Mouse (Mus musculus): ENCODE measurements at regions not wholly inside any gene's neighbourhood (a gene's known extent, or its start where the extent isn't known, plus 50 kb on each side); places are given as distances from the start of the nearest gene placed in this dataset.

- no peak overlapping the region for H3K9ac ChIP-seq (replicated peaks)
- H3K4me1 ChIP-seq (replicated peaks): no peaks in the 10 kb centered on the region
- H3K9me3 ChIP-seq: no peaks in the 10 kb centered on the region
- no peaks in the 10 kb centered on the region for H3K36me3 ChIP-seq
- no peak for ATAC-seq
- no peak overlapping the region for H3K4me3 ChIP-seq (replicated peaks)
- no peaks in the 10 kb centered on the region for H3K27me3 ChIP-seq
- no peak overlapping the region for H3K4me2 ChIP-seq (replicated peaks)
- H3K27ac ChIP-seq: no peak overlapping the region
- WGBS: 87% methylated on average over 14 of the region's 14 CpGs
Observed at GRCm38 (mm10) chr13:69242544-69243296, 243.4 kb upstream of the Adcy2 start.

GRCm38 (mm10) chr13:69250334-69251129, 251.2 kb upstream of the Adcy2 start:
- WGBS: 95% methylated on average over 4 of the region's 4 CpGs

DNA sequence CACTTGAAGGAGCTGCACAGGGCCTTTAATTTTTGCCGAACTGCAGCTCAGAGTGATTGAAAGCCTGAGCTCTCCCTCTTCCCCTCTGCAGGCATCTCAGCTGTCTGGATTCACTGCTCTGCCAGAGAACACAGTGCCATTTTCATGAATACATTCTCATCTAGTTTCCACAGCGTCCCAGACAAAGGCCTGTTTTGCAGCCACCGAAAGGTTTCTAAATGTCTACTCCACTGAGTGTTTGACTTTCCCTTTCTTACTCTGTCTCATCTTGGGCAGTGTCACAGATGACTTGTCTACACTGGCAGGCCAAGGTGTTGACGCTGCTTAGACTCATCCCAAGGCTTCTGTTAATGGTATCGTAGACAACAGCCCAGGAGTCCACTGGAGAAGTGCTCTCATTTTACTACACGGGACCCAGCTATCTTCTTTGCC, 251.8 kb upstream of the Adcy2 start:
- WGBS: 70% methylated on average over 6 of the region's 6 CpGs
- no peak overlapping the region for H3K4me3 ChIP-seq (replicated peaks)

More at GRCm38 (mm10) chr13:69250334-69251129, 251.2 kb upstream of the Adcy2 start:
- Histone ChIP-seq H3K4me2 (replicated peaks) (no peak overlapping the region), H3K27ac (no peak overlapping the region), H3K9me3 (no peaks in the 10 kb centered on the region), H3K9ac (replicated peaks) (no peak overlapping the region), H3K4me3 (replicated peaks) (no peak overlapping the region), H3K27me3 (no peaks in the 10 kb centered on the region), H3K36me3 (no peaks in the 10 kb centered on the region), H3K4me1 (replicated peaks) (no peaks in the 10 kb centered on the region)
- peak; percentile 27; the same call in 1 of the 2 replicates for ATAC-seq

GRCm38 (mm10) chr13:69252335-69252734, 253.0 kb upstream of the Adcy2 start:
- Histone ChIP-seq H3K4me3 (replicated peaks) (no peak overlapping the region), H3K4me2 (replicated peaks) (no peak overlapping the region), H3K9me3 (peaks cover 3% of the 10 kb centered on the region), H3K4me1 (replicated peaks) (no peaks in the 10 kb centered on the region), H3K27ac (no peak overlapping the region), H3K36me3 (no peaks in the 10 kb centered on the region), H3K9ac (replicated peaks) (no peak overlapping the region), H3K27me3 (no peaks in the 10 kb centered on the region)
- ATAC-seq: peak; percentile 79
- WGBS: 81% methylated on average over 10 of the region's 10 CpGs

More for the DNA sequence above, 251.8 kb upstream of the Adcy2 start:
- Histone ChIP-seq H3K27me3 (no peaks in the 10 kb centered on the region), H3K36me3 (no peaks in the 10 kb centered on the region), H3K27ac (no peak overlapping the region; the same call in 1 of the 2 replicates), H3K9me3 (no peaks in the 10 kb centered on the region), H3K4me1 (replicated peaks) (no peaks in the 10 kb centered on the region), H3K4me2 (replicated peaks) (no peak overlapping the region), H3K9ac (replicated peaks) (no peak overlapping the region)
- ATAC-seq: 0 out of 2 replicates have a peak, but pooled peaks have one; percentile 47

- ATAC-seq: 0 out of 2 replicates have a peak, but pooled peaks have one; percentile 24
- Histone ChIP-seq H3K4me2 (replicated peaks) (no peak overlapping the region), H3K9me3 (peaks cover 3% of the 10 kb centered on the region), H3K27ac (no peak overlapping the region), H3K36me3 (no peaks in the 10 kb centered on the region), H3K27me3 (no peaks in the 10 kb centered on the region), H3K9ac (replicated peaks) (no peak overlapping the region), H3K4me1 (replicated peaks) (no peaks in the 10 kb centered on the region), H3K4me3 (replicated peaks) (no peak overlapping the region)
- 53% methylated on average over 5 of the region's 5 CpGs for WGBS
Observed at GRCm38 (mm10) chr13:69260485-69260884, 261.1 kb upstream of the Adcy2 start.

DNA sequence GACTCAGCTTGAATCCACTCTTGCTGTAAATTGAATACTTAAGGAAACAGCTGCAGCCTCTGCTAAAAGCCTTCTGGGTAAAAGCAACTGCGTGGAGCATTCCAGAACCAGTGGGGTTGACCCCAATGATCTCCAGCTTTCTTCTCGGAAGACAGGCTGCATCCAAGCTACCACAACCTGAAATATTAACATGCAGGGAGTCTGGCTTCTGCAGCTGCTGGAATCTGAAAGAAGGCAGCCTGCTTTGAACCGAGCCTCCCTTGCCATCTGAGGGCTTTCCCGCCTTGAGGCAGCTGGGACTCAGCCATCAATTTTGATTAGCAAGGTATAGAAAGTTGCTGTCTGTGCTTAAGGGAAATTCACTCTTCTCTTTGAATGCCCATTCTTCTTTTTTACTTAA, 261.6 kb upstream of the Adcy2 start:
- H3K4me1 ChIP-seq (replicated peaks): no peaks in the 10 kb centered on the region
- H3K9ac ChIP-seq (replicated peaks): no peak overlapping the region
- H3K36me3 ChIP-seq: no peaks in the 10 kb centered on the region
- H3K27me3 ChIP-seq: no peaks in the 10 kb centered on the region
- 0 out of 2 replicates have a peak, but pooled peaks have one; percentile 24 for ATAC-seq
- H3K4me3 ChIP-seq (replicated peaks): no peak overlapping the region
- no peak overlapping the region for H3K4me2 ChIP-seq (replicated peaks)
- 57% methylated on average over 4 of the region's 4 CpGs for WGBS
- peaks cover 3% of the 10 kb centered on the region for H3K9me3 ChIP-seq
- H3K27ac ChIP-seq: no peak overlapping the region

GRCm38 (mm10) chr13:69263722-69264121, 264.4 kb upstream of the Adcy2 start:
- Histone ChIP-seq H3K9ac (replicated peaks) (no peak overlapping the region), H3K9me3 (no peaks in the 10 kb centered on the region), H3K4me1 (replicated peaks) (no peaks in the 10 kb centered on the region), H3K4me3 (replicated peaks) (no peak overlapping the region), H3K4me2 (replicated peaks) (no peak overlapping the region), H3K27me3 (no peaks in the 10 kb centered on the region), H3K36me3 (no peaks in the 10 kb centered on the region), H3K27ac (no peak overlapping the region)
- 0 out of 2 replicates have a peak, but pooled peaks have one; percentile 27 for ATAC-seq
- WGBS: 87% methylated on average over 3 of the region's 3 CpGs

- Histone ChIP-seq H3K9ac (replicated peaks) (no peak overlapping the region), H3K4me2 (replicated peaks) (no peak overlapping the region), H3K36me3 (no peaks in the 10 kb centered on the region), H3K4me1 (replicated peaks) (no peaks in the 10 kb centered on the region), H3K4me3 (replicated peaks) (no peak overlapping the region), H3K27me3 (no peaks in the 10 kb centered on the region), H3K9me3 (no peaks in the 10 kb centered on the region), H3K27ac (no peak overlapping the region)
- 91% methylated on average over 1 of the region's 1 CpGs for WGBS
- no peak for ATAC-seq
Observed at GRCm38 (mm10) chr13:69266071-69266470, 266.7 kb upstream of the Adcy2 start.

- 52% methylated on average over 3 of the region's 3 CpGs for WGBS
- no peak for ATAC-seq
Observed at GRCm38 (mm10) chr13:69272506-69272905, 261.0 kb upstream of the Nsun2 start.

GRCm38 (mm10) chr13:69279647-69280046, 253.9 kb upstream of the Nsun2 start:
- Histone ChIP-seq H3K9me3 (no peaks in the 10 kb centered on the region; the same call in 1 of the 2 replicates), H3K9ac (replicated peaks) (no peak overlapping the region), H3K4me3 (replicated peaks) (no peak overlapping the region), H3K27ac (no peak overlapping the region), H3K36me3 (no peaks in the 10 kb centered on the region), H3K4me2 (replicated peaks) (no peak overlapping the region), H3K4me1 (replicated peaks) (no peaks in the 10 kb centered on the region), H3K27me3 (no peaks in the 10 kb centered on the region)
- ATAC-seq: no peak
- WGBS: 82% methylated on average over 8 of the region's 8 CpGs

More at GRCm38 (mm10) chr13:69272506-69272905, 261.0 kb upstream of the Nsun2 start:
- no peaks in the 10 kb centered on the region; the same call in 1 of the 2 replicates for H3K9me3 ChIP-seq
- H3K4me3 ChIP-seq (replicated peaks): no peak overlapping the region
- no peaks in the 10 kb centered on the region for H3K4me1 ChIP-seq (replicated peaks)
- no peaks in the 10 kb centered on the region for H3K27me3 ChIP-seq
- H3K4me2 ChIP-seq (replicated peaks): no peak overlapping the region
- H3K36me3 ChIP-seq: no peaks in the 10 kb centered on the region
- no peak overlapping the region for H3K27ac ChIP-seq
- H3K9ac ChIP-seq (replicated peaks): no peak overlapping the region

DNA sequence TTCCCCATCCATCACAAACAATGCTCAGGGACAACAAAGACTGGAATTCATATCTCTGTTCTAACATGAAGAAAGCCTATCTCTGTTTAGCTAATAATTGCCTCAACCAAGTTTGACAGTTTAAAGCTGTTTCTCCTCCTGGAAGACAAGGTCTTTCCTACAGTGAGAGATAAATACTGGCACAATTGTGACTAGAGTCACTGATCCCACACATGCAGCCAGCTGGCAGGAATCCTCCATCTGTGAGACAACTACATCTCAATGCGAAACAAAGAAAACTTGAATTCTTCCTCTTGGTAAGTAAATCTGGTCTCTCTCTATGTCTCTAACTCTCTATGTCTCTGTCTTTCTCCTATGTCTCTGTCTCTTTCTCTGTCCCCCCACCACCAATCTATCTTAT, 239.1 kb upstream of the Nsun2 start:
- Histone ChIP-seq H3K36me3 (no peaks in the 10 kb centered on the region), H3K27me3 (no peaks in the 10 kb centered on the region), H3K4me3 (replicated peaks) (no peak overlapping the region), H3K9ac (replicated peaks) (no peak overlapping the region), H3K4me2 (replicated peaks) (no peak overlapping the region), H3K4me1 (replicated peaks) (no peaks in the 10 kb centered on the region), H3K9me3 (no peaks in the 10 kb centered on the region; the same call in 1 of the 2 replicates), H3K27ac (no peak overlapping the region)
- ATAC-seq: no peak
- 97% methylated on average over 1 of the region's 1 CpGs for WGBS

DNA sequence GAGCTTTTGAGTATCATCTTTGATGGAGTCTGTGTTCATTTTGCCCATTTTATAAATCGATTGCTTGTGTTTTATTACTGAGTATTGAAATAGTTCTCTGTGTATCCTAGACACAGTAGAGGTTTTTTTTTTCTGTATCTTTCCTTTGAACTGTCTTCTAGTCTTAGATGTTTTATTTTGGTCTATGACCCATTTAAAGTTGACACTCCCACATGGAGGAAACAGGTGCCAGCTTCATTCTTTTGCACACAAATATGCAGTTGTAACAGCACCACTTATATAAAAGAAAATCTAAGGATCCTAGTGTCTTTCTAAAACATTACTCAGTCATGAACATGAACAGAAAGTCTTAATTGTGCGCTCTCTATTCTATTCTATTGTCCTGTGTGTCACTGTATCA, 230.2 kb upstream of the Nsun2 start:
- 89% methylated on average over 2 of the region's 2 CpGs for WGBS
- H3K9ac ChIP-seq (replicated peaks): no peak overlapping the region
- H3K27ac ChIP-seq: no peak overlapping the region
- no peaks in the 10 kb centered on the region for H3K4me1 ChIP-seq (replicated peaks)
- H3K27me3 ChIP-seq: no peaks in the 10 kb centered on the region
- ATAC-seq: no peak
- no peak overlapping the region for H3K4me2 ChIP-seq (replicated peaks)
- no peaks in the 10 kb centered on the region for H3K36me3 ChIP-seq
- no peak overlapping the region for H3K4me3 ChIP-seq (replicated peaks)
- H3K9me3 ChIP-seq: no peaks in the 10 kb centered on the region
